Mouse (Mus musculus) intestine, embryonic 14.5 days (tissue): ENCODE measurements at regions not wholly inside any gene's neighbourhood (a gene's known extent, or its start where the extent isn't known, plus 50 kb on each side); places are given as distances from the start of the nearest gene placed in this dataset.

Experiments
- ATAC-seq: fragments of 200-750 bp; cut with Nextera tagmentation; replicated peaks from 2 replicates; pipeline ENCODE4 v1.8.0; 2017; ENCODE audit warnings: low read depth, moderate number of reproducible peaks, moderate TSS enrichment, moderate library complexity; ENCODE audit not compliant: low FRiP score, low TSS enrichment
- DNase-seq: peaks from one replicate; pipeline ENCODE4 v3.0.0-alpha.2; 2018; ENCODE audit warnings: low spot score
- H3K27ac ChIP-seq: fragments of 300-500 bp; sonication (generic); 2 replicates; pipeline ENCODE4 v1.5.1; 2014; ENCODE audit warnings: low read depth, mild to moderate bottlenecking, control low read depth
- H3K27me3 ChIP-seq: fragments of 300-500 bp; sonication (generic); replicated peaks from 2 replicates; pipeline ENCODE4 v1.6.1; 2014; ENCODE audit warnings: low read length, control low read depth; ENCODE audit not compliant: control insufficient read depth, insufficient read depth
- H3K36me3 ChIP-seq: fragments of 300-500 bp; sonication (generic); 2 replicates; pipeline ENCODE4 v1.6.1; 2014; ENCODE audit warnings: low read length, control low read depth; ENCODE audit not compliant: control insufficient read depth, insufficient read depth
- H3K4me1 ChIP-seq: fragments of 300-500 bp; sonication (generic); replicated peaks from 2 replicates; pipeline ENCODE4 v1.6.1; 2014; ENCODE audit warnings: low read length, control low read depth, mixed read lengths; ENCODE audit not compliant: control insufficient read depth, insufficient read depth
- H3K4me2 ChIP-seq: fragments of 300-500 bp; sonication (generic); 2 replicates; pipeline ENCODE4 v1.6.1; 2014; ENCODE audit warnings: low read length
- H3K4me3 ChIP-seq: fragments of 300-500 bp; sonication (generic); 2 replicates; pipeline ENCODE4 v1.5.1; 2014; ENCODE audit warnings: low read depth, low read length, control low read depth, mixed read lengths
- H3K9ac ChIP-seq: fragments of 300-500 bp; sonication (generic); 2 replicates; pipeline ENCODE4 v1.6.1; 2014; ENCODE audit warnings: mild to moderate bottlenecking, low read length
- H3K9me3 ChIP-seq: fragments of 300-500 bp; sonication (generic); 2 replicates; pipeline ENCODE4 v1.6.1; 2016; ENCODE audit warnings: low read length, control low read depth; ENCODE audit not compliant: control insufficient read depth
- WGBS: fragments of 180-500 bp; shearing (Covaris S2); extraction: QIAGEN DNeasy Blood & Tissue Kit; methylation state at CpG from one replicate; pipeline ENCODE4 v1.1.7; 2014; 5-methylcytosine and 5-hydroxymethylcytosine counted together

DNA sequence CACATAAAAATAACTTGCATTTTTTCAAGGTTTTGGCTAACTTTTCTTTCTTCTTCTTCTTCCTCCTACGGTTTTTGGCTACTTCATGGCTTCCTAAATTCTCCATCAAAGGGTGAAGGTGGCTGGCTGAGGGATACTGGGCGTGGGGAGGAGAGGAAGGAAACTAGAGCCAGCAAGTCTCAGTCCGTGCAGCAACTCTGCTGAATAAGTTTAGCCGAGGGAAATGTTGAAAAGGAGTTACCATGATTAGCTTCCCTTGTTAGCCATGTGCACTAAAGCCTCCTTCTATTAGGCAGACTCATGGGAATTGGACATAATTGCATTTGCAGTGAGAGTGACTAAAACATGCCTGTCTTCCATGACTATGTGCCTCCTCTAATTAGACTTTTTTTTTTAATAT is 345.1 kb upstream of the Adamts9 start:
- no peak overlapping the region for H3K9ac ChIP-seq
- H3K4me1 ChIP-seq, result no peaks in the 10 kb centered on the region
- no peaks in the 10 kb centered on the region for H3K9me3 ChIP-seq
- H3K27me3 ChIP-seq, result no peaks in the 10 kb centered on the region
- no peak overlapping the region for H3K4me3 ChIP-seq
- DNase-seq (no peak), ATAC-seq (no peak)
- H3K4me2 ChIP-seq, result no peak overlapping the region
- H3K36me3 ChIP-seq, result no peaks in the 10 kb centered on the region
- H3K27ac ChIP-seq, result no peak overlapping the region
- 76% methylated on average over 4 of the region's 4 CpGs for WGBS

DNA sequence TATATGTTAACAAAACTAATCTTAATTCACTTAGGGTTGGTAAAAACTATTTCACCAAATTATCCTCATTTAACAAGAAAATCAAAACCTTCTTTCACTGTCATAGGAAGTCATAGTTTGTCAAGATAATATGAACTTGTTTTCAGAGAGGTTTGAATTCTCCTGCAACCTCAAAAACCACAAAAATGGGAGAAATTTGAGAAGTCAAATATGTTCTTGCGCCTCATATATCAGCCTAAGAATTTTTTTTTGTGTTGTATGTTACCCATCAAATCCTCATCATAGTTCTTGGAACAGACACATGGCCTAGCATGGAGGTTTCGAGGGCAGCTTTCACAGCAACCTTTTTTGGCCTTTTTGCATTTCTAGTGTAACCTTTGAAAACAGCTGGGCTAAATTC is 342.5 kb upstream of the Adamts9 start:
- H3K4me2 ChIP-seq, result no peak overlapping the region
- ATAC-seq (no peak), DNase-seq (no peak)
- no peak overlapping the region for H3K4me3 ChIP-seq
- H3K36me3 ChIP-seq, result no peaks in the 10 kb centered on the region
- H3K27me3 ChIP-seq, result no peaks in the 10 kb centered on the region
- no peaks in the 10 kb centered on the region for H3K9me3 ChIP-seq
- H3K27ac ChIP-seq, result no peak overlapping the region
- H3K9ac ChIP-seq, result no peak overlapping the region
- H3K4me1 ChIP-seq, result no peaks in the 10 kb centered on the region
- 86% methylated on average over 2 of the region's 2 CpGs for WGBS

DNA sequence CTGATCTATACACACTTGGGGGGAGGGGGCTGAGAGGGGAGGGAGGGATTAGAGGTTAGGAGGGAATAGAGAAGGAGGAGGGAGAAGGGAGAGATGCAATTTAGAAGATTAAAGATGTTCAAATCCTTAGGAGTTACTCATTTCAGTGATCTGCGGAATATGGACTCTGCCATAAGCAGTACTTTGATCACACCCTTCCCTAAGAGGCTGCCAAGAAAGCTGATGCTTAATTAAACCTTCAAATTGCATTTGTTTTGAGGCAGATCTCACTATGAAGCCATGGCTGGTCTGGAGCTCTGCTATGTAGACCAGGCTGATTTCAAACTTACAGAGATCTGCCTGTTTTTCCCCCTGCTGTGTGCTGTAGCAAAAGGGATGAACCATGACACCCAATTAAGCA is 338.2 kb upstream of the Adamts9 start:
- H3K27me3 ChIP-seq, result no peaks in the 10 kb centered on the region
- no peaks in the 10 kb centered on the region for H3K36me3 ChIP-seq
- H3K27ac ChIP-seq, result no peak overlapping the region
- H3K4me1 ChIP-seq, result no peaks in the 10 kb centered on the region
- no peak overlapping the region for H3K4me2 ChIP-seq
- ATAC-seq (no peak), DNase-seq (no peak)
- H3K9me3 ChIP-seq, result no peaks in the 10 kb centered on the region
- WGBS, result 85% methylated on average over 1 of the region's 1 CpGs
- H3K4me3 ChIP-seq, result no peak overlapping the region
- H3K9ac ChIP-seq, result no peak overlapping the region

DNA sequence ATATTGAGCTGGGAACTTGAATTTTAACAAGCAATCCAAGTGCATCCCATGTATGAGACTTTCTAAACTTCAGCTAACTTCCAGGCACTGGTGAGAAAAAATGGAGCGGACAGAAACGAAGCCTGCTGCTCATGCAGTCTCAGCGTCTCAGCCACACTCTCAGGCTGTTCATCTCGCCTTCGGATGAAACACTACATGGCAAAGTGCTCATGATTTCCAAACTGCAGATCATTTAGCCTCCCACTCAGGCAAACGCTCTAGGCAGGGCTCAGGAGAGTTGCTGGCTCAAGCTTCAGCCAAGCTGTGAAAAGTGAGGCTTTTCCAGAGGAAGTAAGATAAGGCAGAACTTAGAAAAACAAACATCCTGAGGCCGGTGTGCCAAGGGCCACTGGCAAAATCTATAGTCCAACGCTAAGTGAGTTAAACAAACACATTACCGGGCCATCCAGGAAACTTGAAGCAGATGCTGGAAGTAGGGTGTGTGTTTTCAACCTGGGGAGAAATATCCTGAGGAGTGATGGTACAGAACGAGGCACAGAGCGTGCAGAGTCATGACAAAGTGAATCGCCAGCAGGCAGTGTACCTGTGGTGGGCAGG is 330.7 kb upstream of the Adamts9 start:
- no peak overlapping the region for H3K4me2 ChIP-seq
- H3K4me3 ChIP-seq, result no peak overlapping the region
- 0 out of 2 replicates have a peak, but pooled peaks cover 11% of the 10 kb centered on the region for H3K4me1 ChIP-seq
- no peak for ATAC-seq
- no peaks in the 10 kb centered on the region for H3K27me3 ChIP-seq
- DNase-seq, result no peak
- no peak overlapping the region for H3K27ac ChIP-seq
- no peak overlapping the region for H3K9ac ChIP-seq
- H3K9me3 ChIP-seq, result no peaks in the 10 kb centered on the region
- H3K36me3 ChIP-seq, result no peaks in the 10 kb centered on the region
- WGBS, result 35% methylated on average over 12 of the region's 12 CpGs

DNA sequence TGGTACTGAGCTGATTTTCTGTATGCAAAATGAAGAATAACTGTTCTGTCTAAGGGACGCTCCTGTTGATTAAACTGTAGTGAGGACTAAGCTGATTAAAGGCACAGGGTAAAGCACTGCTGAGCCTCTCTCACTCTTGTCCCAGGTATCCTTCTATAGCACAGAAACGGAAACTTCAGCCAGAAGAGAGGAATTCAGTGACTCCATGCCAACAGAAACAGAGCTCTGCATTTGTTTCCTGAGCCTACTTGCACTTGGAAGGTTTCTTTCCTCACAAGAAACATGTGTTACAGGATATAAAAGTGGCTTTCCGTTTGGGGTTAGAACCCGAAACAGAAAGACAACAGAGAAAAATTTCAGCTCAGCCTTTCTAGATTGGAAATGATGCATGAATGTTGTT is 328.9 kb upstream of the Adamts9 start:
- Histone ChIP-seq H3K4me3 (no peak overlapping the region), H3K9ac (no peak overlapping the region), H3K4me1 (0 out of 2 replicates have a peak, but pooled peaks cover 11% of the 10 kb centered on the region), H3K9me3 (no peaks in the 10 kb centered on the region), H3K27me3 (no peaks in the 10 kb centered on the region), H3K27ac (no peak overlapping the region), H3K36me3 (no peaks in the 10 kb centered on the region), H3K4me2 (no peak overlapping the region)
- WGBS, result 47% methylated on average over 4 of the region's 4 CpGs
- DNase-seq (no peak), ATAC-seq (no peak)

DNA sequence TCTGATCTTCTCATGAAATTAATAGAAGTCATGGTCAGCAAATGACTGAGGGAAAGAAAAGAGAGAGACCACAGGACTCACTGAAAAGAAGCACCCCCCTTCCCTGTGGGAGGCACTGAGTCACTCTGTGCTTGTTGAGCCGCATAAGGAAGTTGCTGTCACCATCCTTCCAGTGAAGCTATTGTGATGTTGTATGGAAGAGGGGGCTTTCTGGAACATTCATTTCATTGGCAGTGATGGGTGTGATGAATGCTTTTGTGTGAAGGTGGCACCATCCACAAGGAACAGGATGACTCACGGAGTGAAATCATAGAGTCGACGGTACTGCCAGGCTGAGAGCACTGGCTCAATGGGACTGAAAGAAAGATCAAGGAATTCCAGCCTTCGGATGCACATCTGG is 323.5 kb upstream of the Adamts9 start:
- ATAC-seq, result no peak
- 88% methylated on average over 5 of the region's 5 CpGs for WGBS

DNA sequence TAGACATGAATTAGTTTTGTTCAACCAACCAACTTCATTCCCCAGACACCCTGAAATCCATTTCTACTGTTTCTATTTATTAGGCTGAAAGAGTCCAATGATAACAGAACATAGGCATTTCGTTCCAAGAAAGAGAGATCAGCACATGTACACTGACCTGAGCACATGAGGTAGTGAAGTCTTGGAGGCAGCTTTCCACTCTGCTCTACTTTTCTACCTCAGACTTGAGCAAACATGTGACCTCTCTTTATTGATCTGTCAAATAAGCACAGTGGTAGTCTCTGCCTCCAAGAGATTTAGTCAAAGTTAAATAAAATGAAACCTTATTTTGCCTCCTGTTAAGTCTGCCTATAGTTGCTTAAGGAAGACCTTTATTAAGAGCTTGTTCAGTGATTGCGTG is 321.9 kb upstream of the Adamts9 start:
- no peaks in the 10 kb centered on the region for H3K4me1 ChIP-seq
- no peaks in the 10 kb centered on the region for H3K9me3 ChIP-seq
- no peak overlapping the region for H3K4me2 ChIP-seq
- DNase-seq, result no peak
- H3K4me3 ChIP-seq, result no peak overlapping the region
- H3K9ac ChIP-seq, result no peak overlapping the region
- WGBS, result 84% methylated on average over 2 of the region's 2 CpGs
- no peaks in the 10 kb centered on the region for H3K36me3 ChIP-seq
- H3K27ac ChIP-seq, result no peak overlapping the region
- no peak for ATAC-seq
- no peaks in the 10 kb centered on the region for H3K27me3 ChIP-seq

More for the DNA sequence above, 323.5 kb upstream of the Adamts9 start:
- DNase-seq, result no peak
- H3K4me2 ChIP-seq, result no peak overlapping the region
- H3K4me1 ChIP-seq, result 0 out of 2 replicates have a peak, but pooled peaks cover 2% of the 10 kb centered on the region
- no peak overlapping the region for H3K27ac ChIP-seq
- H3K27me3 ChIP-seq, result no peaks in the 10 kb centered on the region
- no peak overlapping the region for H3K4me3 ChIP-seq
- H3K36me3 ChIP-seq, result no peaks in the 10 kb centered on the region
- H3K9ac ChIP-seq, result no peak overlapping the region
- H3K9me3 ChIP-seq, result no peaks in the 10 kb centered on the region

DNA sequence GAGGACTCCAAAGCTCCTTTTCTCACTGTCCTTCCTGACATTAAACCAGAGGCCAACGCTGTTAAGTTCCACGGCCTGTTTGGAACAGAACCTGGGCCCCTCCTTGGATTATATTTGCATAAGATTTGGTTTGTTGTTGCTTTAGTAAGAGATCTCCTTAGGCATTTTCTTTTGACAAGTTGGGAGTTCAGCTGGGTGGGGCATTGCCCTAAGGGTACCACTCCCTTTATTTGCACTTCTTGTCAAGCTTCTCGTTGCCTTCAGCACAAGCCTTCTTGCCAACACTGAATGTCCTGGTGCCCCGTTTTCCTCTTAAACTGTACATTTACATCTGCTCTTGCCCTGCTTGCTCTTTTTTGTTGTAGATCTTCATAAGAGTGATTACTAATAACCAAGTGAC is 317.5 kb upstream of the Adamts9 start:
- Histone ChIP-seq H3K27ac (no peak overlapping the region), H3K4me1 (no peaks in the 10 kb centered on the region), H3K9me3 (no peaks in the 10 kb centered on the region), H3K9ac (no peak overlapping the region), H3K4me3 (no peak overlapping the region), H3K36me3 (no peaks in the 10 kb centered on the region), H3K27me3 (no peaks in the 10 kb centered on the region), H3K4me2 (no peak overlapping the region)
- no peak for ATAC-seq
- DNase-seq, result no peak
- WGBS, result 82% methylated on average over 4 of the region's 4 CpGs

DNA sequence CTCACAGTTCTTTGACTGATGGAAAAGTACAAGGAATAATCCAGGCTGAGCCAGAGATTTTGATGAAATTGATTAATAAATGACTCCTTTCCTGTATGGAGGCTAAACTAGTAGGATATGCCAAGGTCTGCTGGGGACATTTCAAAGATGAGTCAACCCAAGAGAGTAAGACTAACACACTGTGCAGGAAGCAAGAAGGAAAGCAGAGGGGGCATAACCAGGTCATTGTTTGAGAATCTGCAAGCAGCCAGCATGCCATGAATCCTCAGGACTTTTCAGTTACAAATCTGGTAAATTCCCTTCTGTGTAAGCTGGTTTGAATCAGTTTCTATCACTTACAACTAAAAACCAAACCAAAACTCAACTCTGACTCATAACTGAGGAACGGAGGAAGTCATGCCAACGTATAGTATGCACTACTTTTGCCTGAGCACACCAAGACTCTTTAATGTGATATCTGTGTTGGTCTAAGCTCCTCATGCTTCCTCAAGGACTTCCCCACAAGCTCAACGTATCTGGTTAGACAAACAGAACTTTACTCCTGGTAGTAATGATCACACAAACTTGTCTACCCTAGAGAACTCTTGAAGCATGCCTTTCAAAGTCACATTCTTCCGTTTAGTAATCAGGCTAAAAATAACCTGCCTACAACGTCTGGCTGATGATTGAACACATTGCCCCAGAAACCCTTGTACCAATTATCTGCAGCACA is 314.0 kb upstream of the Adamts9 start:
- H3K4me1 ChIP-seq, result no peaks in the 10 kb centered on the region
- 65% methylated on average over 5 of the region's 5 CpGs for WGBS
- no peaks in the 10 kb centered on the region for H3K27me3 ChIP-seq
- H3K4me2 ChIP-seq, result no peak overlapping the region
- no peak overlapping the region for H3K9ac ChIP-seq
- no peak overlapping the region for H3K4me3 ChIP-seq
- no peak overlapping the region for H3K27ac ChIP-seq
- no peak for DNase-seq
- no peak for ATAC-seq
- no peaks in the 10 kb centered on the region for H3K9me3 ChIP-seq
- no peaks in the 10 kb centered on the region for H3K36me3 ChIP-seq
